ENCODE assay signal across 23 mouse cellular contexts in genomic region chrX:60014588-60014987, GRCm38 (mm10). TPM values are rescaled to one million over a fixed set of nuclear protein-coding genes. Genes with fewer than 3 reads are reported as not detected.
DNase-seq lines count a peak whose midpoint lies in the region; ATAC-seq and TF ChIP-seq lines count a peak whose summit lies in the region.
"Had no signal": no experiment of that assay in that cellular context is flagged by ENCODE, and none has a peak within 500 bp of the region (broad histone marks: within the 10 kb centered on the region; RNA-seq: fewer than 3 reads in every experiment).

No protein-coding gene starts in this region.

- peak; percentile 94 for ATAC-seq in liver, postnatal 0 days
- no peak for ATAC-seq in liver, embryonic 11.5 days (replicated peaks; ENCODE audit: low FRiP score)
- ATAC-seq: activated CD4-positive, CD25-positive, alpha-beta regulatory T cell, adult 4 months; CD4-positive, CD25-positive, alpha-beta regulatory T cell, adult 4 months; Patski had no signal

- H3K9ac ChIP-seq in liver, adult 2 months (ENCODE audit: low read depth, low read length) = no peak overlapping the region
- H3K9ac ChIP-seq in liver, postnatal 0 days (replicated peaks) = no peak overlapping the region
- no peak overlapping the region for H3K9ac ChIP-seq in liver, embryonic 11.5 days (ENCODE audit: low read depth, low read length)

- TF ChIP-seq EP300 in liver, postnatal 0 days (IDR thresholded peaks at IDR 0.05; ENCODE audit: low read depth) = no peak

- TF ChIP-seq CTCF in liver, adult 2 months (IDR thresholded peaks at IDR 0.05; ENCODE audit: low read depth, low read length) = no peak
- no peak for TF ChIP-seq CTCF in liver, postnatal 0 days (IDR thresholded peaks at IDR 0.05; ENCODE audit: low read depth)

- peaks cover 7% of the 10 kb centered on the region; the same call in 1 of the 2 replicates for H3K4me1 ChIP-seq in liver, adult 2 months (ENCODE audit: control insufficient read depth, insufficient read depth, low read length)
- no peaks in the 10 kb centered on the region for H3K4me1 ChIP-seq in liver, postnatal 0 days (ENCODE audit: insufficient read depth)
- H3K4me1 ChIP-seq in liver, embryonic 11.5 days (replicated peaks; ENCODE audit: control insufficient read depth, insufficient read depth, low read length) = no peaks in the 10 kb centered on the region

- no peaks in the 10 kb centered on the region for H3K27me3 ChIP-seq in liver, adult 2 months (ENCODE audit: control insufficient read depth, insufficient read depth, low read length)
- H3K27me3 ChIP-seq in liver, postnatal 0 days (ENCODE audit: insufficient read depth, low read length) = no peaks in the 10 kb centered on the region
- H3K27me3 ChIP-seq in liver, embryonic 11.5 days (replicated peaks; ENCODE audit: control insufficient read depth, insufficient read depth, low read length) = no peaks in the 10 kb centered on the region
- H3K27me3 ChIP-seq: CH12.LX had no signal

- no peaks in the 10 kb centered on the region for H3K9me3 ChIP-seq in liver, postnatal 0 days (ENCODE audit: low read length)
- H3K9me3 ChIP-seq in liver, embryonic 11.5 days (ENCODE audit: control insufficient read depth, low read length) = no peaks in the 10 kb centered on the region
- H3K9me3 ChIP-seq: G1E had no signal

- H3K4me3 ChIP-seq in liver, adult 2 months (ENCODE audit: insufficient read depth, low read depth, low read length) = no peak overlapping the region
- no peak overlapping the region for H3K4me3 ChIP-seq in liver, postnatal 0 days (ENCODE audit: low read depth, low read length)
- H3K4me3 ChIP-seq in liver, embryonic 11.5 days (ENCODE audit: low read depth, low read length) = no peak overlapping the region

- TF ChIP-seq POLR2A in liver, adult 2 months (IDR thresholded peaks at IDR 0.05; ENCODE audit: extremely low read depth, insufficient read depth, low read length) = no peak

- H3K4me2 ChIP-seq in liver, postnatal 0 days (ENCODE audit: low read depth, low read length) = no peak overlapping the region
- no peak overlapping the region for H3K4me2 ChIP-seq in liver, embryonic 11.5 days

- H3K36me3 ChIP-seq in liver, adult 2 months (ENCODE audit: control insufficient read depth, insufficient read depth, low read length) = peaks cover 7% of the 10 kb centered on the region
- H3K36me3 ChIP-seq in liver, postnatal 0 days (replicated peaks; ENCODE audit: insufficient read depth, low read length) = no peaks in the 10 kb centered on the region
- H3K36me3 ChIP-seq in liver, embryonic 11.5 days (ENCODE audit: control insufficient read depth, insufficient read depth, low read length) = no peaks in the 10 kb centered on the region
- H3K36me3 ChIP-seq: G1E had no signal

- WGBS in liver, adult 2 months = 31% methylated on average over 1 of the region's 1 CpGs
- WGBS in liver, postnatal 0 days (ENCODE audit: insufficient replicate concordance) = 82% methylated on average over 1 of the region's 1 CpGs
- WGBS in liver, embryonic 11.5 days = 79% methylated on average over 1 of the region's 1 CpGs

- H3K27ac ChIP-seq in liver, adult 2 months (replicated peaks; ENCODE audit: insufficient read depth, low read depth, low read length) = no peak overlapping the region
- no peak overlapping the region for H3K27ac ChIP-seq in liver, postnatal 0 days (ENCODE audit: low read depth)
- no peak overlapping the region for H3K27ac ChIP-seq in liver, embryonic 11.5 days (ENCODE audit: low read depth, low read length)

- DNase-seq in liver, adult 2 months (ENCODE audit: extremely low read depth, low read depth, low spot score) = peak; percentile 94
- DNase-seq in liver = no peak
- no peak for DNase-seq in liver, postnatal 0 days
- DNase-seq in liver, embryonic 11.5 days (ENCODE audit: low spot score) = no peak
- DNase-seq: adrenal gland, adult 2 months; adrenal gland, adult 8-10 months; adrenal gland, postnatal 10 days; adrenal gland, postnatal 14 days; adrenal gland, postnatal 25 days; adrenal gland, postnatal 36 days; B cell, adult 2 months; cerebellum, adult 11 months; cerebellum, adult 11-12 months; cerebellum, adult 18-20 months had no signal

- H3K79me2 ChIP-seq in liver, adult 2 months (ENCODE audit: control insufficient read depth, insufficient read depth, low read length) = no peaks in the 10 kb centered on the region

RNA-seq across cellular contexts. Expression of gene F9, which starts 15.3 kb away (rescaled TPM):
- total RNA-seq in liver, adult 2 months (2014; rRNA removed) = 114 and 168 TPM in 2 replicates
- 24.5 and 30.2 TPM in 2 replicates for polyA plus RNA-seq in liver, adult 2 months (2012; rRNA removed)
- polyA plus RNA-seq in liver, postnatal 0 days (2015; fragmentation: Nextera tagmentation; extraction: Ambion mirVana) = 13.9 and 15.7 TPM in 2 replicates
- 0.29 and 0.30 TPM in 2 replicates for polyA plus RNA-seq in liver, embryonic 11.5 days (2014; fragmentation: Nextera tagmentation; extraction: Ambion mirVana)
- total RNA-seq: adrenal gland, postnatal 25 days; adrenal gland, postnatal 36 days; ES-E14; G1E; MEL had no signal
- polyA plus RNA-seq: activated CD4-positive, CD25-positive, alpha-beta regulatory T cell, adult 4 months; adrenal gland, adult 2 months; brain, embryonic 14.5 days; C2C12; CD4-positive, CD25-positive, alpha-beta regulatory T cell, adult 4 months; G1E; Patski had no signal

Comparison
In these comparisons a context has a peak if more than half of its experiments do, and no peak if none do; other contexts are left out.
1. RNA of gene F9, which starts 15.3 kb away (polyA plus RNA-seq): 24.5 to 30.2 TPM in liver, adult 2 months and 13.9 to 15.7 TPM in liver, postnatal 0 days; 0.29 to 0.30 TPM in liver, embryonic 11.5 days; every median in the first group is over 10 times any median in the second.